Mouse (Mus musculus): ENCODE measurements around the gene Smtnl2.
"Not testable (repeated sequence)": the region's sequence is repeated elsewhere in the genome, so short reads cannot be mapped to it uniquely, and the experiment has no call there.

Gene Smtnl2

GRCm38 (mm10) chr11:72411093-72411921, at the start of gene Smtnl2:
TSS of gene Smtnl2 (minus strand) at chr11:72411713.
- peak; percentile 73 to 78 for DNase-seq

DNA sequence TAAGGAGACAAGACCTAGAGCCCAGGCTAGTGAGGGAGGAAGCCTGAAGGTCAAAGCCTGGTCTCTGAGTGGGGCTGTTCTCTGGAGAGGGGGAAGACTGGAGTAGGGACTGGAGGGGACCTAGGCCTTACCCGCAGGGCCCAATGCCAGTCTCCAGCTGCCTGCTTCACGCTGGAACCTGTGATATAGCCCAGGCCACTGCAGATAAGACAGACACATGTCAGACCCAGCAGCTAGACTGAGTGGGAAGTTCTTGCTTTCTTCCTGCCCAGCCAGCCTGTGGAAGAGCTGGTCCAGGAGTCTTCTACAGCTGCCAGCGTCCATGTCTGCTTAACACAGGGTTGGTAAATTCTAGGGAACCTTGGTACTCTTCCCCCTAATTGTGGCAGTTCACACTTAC, 47.0 kb upstream of the Smtnl2 start:
- DNase-seq = no peak

GRCm38 (mm10) chr11:72457995-72458496, 46.5 kb upstream of the Smtnl2 start:
- no peak for DNase-seq

DNA sequence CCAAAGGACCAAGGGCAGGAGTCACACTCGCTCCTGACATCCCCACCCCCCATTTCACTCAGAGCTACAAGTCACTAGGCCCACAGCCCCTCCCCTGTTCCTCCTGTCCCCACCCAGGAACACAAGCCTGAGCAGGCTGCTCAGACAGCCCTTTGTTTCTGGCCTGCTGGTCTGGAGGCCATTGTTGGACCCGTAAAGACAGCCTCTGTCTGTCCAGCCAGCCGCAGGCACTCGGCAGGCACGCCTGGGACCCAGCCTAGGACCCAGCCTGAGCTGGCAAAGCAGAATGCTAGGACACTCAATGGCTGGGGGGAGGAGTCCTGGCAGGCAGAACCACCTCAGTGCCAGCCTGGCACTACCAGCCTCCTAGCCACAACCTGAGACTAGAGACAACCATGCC, 44.2 kb upstream of the Smtnl2 start:
- DNase-seq = peak; percentile 76 to 84

DNA sequence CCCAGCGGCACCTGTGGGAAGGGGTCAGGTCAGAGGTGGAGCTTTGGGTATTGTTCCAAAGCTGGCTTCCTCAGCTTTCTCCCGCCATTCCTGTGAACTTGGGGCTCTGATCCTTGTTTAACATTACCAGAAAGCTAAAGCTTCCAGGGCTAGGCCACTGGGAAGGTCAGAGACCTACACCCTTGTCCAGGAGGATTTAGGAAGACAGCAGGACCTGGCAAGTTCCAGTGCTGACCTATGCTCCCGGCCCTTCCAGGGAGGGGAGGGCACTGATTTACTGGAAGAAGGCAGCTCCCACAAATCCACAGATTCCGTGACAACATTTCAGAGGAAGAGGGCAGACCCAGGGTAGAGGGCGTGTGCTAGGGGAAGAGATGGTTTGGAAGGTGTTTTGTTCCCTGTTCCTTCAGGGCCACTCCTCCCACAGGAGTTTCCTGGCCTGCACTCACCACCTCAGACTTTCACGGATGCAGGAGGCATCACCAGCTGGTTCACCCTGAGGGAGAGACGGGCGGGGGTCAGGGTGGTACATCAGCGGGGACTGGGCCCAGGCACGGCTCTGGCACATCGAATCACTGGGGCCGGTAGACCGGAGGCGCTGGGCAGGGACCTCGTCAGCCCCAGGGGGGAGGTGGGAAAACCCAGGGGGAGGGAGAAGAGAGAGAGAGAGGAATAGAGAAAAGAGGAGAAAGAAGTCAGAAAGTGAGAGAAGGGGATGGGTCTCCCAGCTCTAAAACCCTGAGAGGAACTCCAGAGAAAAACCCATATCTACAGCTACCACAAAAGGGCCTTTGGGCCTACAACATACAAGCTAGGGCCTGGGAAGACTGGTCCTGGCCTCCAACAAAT, 41.8 kb upstream of the Smtnl2 start:
- DNase-seq = no peak

- DNase-seq = no peak
Observed at GRCm38 (mm10) chr11:72452140-72452665, 40.7 kb upstream of the Smtnl2 start.

DNA sequence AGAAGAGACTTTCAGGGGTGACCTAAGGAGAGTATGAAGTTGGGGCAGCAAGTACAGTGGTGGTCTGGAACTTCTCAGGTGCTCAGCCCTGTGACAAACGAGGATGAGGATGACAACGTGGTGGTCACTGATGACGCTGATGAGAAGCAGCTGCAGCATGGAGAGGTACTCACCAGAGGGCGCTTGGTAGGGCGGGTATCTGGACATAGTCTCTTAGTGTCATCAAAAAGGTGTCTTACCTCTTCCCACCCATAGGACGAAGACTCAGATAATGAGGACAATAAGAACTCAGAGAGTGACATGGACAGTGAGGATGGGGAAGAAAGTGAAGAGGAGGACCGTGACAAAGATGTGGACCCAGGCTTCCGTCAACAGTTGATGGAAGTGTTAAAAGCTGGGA, 36.0 kb upstream of the Smtnl2 start:
- peak in 1 of 2 experiments; percentile 43 for DNase-seq

DNA sequence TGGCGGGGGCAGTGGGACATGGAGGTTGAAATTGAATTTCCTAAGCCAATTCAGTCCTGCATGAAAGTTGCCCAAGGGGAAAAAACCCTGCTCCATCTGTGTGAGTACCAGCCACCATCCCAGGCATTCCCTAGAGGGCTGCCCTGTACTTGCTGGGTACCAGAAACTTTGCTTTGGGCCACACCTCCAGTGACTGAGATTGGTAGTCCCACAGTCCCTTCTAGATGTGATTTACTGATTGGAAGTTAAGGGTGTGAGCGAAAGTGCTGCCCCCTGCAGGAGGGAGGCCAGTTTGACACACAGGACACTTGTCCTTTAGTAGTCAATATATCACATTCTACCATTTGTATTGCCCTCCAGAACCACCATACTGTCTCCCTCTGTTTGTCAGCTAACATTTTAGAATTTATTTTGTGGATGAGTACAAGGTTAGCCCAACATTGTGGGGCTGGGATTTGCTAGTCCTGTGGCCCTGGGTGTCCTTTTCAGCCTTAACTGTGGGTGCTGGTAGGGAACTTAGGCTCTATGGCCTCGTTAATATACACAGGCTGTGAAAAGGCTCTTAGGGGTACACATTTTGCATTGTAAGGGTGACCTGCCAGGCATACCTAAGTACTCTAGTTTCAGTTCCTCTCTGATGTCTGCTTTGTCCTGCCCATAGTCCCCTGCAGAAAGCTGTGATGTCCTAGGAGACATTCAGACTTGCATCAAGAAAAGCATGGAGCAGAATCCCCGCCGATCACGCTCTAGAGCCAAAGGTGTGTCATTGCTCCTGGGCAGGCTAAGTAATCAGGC, 35.0 kb upstream of the Smtnl2 start:
- peak; percentile 62 to 72 for DNase-seq

GRCm38 (mm10) chr11:72440965-72441664, 29.6 kb upstream of the Smtnl2 start, which contains the start of gene Mybbp1a:
TSS of gene Mybbp1a (plus strand) at chr11:72441355.
- peak; percentile 99 to 100 for DNase-seq

DNA sequence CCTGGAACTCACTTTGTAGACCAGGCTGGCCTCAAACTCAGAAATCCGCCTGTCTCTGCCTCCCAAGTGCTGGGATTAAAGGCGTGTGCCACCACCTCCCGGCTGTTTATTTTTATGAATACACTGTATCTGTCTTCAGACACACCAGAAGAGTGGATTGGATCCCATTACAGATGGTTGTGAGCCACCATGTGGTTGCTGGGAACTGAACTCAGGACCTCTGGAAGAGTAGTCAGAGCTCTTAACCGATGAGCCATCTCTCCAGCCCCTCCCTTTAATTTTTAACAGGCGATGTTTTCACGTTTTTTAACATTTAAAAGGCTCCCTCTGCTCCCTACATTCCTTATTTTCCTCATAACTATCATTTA, 29.1 kb upstream of the Smtnl2 start:
- DNase-seq = not testable (repeated sequence)

GRCm38 (mm10) chr11:72438411-72438810, 26.9 kb upstream of the Smtnl2 start:
- no peak for DNase-seq

DNA sequence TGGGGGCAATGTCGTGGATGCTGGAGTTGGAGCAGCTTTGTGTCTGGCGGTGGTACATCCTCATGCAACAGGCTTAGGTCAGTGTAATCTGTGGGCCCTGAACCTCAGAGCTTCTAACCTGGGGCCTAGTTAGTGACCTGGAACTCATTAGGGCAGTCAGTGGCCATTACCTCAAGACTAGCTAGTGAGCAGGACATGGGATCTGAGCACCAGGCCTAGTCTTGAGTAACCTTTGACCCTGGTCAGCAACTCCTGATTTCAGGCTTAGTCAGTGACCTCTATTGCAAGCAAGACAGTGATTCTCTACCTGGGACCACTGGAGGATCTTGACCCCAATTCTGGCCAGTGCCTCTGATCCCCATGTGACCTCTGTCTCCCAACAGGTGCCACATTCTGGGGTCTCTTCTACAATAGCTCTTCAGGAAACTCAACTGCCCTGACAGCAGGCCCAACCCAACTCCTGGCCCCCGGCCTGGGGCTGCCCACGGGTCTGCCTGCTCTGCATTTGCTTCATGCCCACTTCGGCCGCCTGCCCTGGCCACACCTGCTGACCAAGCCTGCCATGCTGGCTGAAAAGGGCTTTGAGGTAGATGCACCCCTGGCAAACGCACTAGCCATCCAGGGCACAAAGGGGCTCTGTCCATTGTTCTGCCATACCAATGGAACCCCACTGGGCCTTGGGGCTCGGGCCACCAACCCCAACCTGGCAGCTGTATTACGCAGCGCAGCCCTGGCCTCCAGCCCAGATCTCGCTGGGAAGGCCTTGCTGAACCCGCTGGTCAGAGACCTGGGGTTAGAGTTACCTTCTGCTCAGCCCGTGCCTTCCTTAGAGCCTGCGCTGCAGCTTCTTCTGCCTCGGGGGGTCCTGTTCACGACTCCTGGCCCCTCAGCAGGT, 25.5 kb upstream of the Smtnl2 start:
- DNase-seq = peak; percentile 58 to 70

GRCm38 (mm10) chr11:72436271-72436670, 24.8 kb upstream of the Smtnl2 start:
- peak in 1 of 2 experiments; percentile 66 for DNase-seq

DNA sequence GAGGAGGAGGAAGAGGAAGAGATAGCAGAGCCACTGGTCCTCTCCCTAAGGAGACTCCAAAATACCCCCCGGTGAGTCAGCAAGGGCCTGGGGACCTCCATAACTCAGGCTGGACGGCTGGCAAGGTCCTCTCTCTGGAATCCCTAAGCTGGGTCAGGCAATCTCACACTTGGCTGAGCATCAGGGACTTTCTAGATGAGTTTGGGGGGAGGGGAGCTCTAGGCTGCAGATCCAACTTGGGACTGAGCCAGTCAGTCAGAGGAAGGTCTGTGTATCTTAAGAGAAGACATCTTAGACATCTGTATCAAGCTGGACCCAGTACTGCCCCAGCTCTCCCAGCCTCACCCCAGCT, 24.2 kb upstream of the Smtnl2 start:
- peak in 1 of 2 experiments; percentile 46 for DNase-seq

DNA sequence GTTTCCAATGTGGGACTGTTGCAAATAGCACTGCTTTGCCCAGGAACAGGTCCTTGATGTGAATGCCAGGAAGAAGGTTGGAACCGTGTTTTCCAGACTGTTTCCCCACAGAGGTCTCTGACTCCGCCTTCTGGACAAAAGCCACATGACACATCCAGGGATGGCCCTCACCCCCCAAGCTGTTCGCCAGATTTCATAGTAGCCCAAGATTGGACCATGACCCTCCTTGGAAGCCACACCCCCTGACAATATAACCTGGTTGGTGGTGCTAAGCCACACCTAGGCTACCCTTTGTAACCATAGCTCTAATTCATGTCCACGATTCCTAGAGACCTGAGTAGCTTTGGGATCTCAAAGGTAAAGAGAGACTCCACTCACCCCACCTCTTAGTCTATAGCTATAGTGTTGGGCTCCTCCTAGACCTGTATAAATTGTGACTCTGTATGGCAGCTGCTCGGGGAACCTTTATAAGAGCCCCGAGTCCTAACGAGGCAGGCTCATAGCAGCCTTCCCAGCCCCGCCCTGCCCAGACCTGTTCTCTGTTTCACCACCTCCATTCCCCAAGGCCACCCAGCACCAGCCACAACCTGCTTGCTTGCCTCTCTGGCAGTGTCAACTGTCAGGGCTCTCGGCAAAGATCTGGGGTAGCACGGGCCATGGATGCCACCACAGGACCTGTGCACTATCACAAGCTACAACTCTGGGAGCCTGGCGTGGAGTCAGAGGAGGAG, 23.6 kb upstream of the Smtnl2 start, which contains the start of gene Ggt6:
Ggt6 (plus strand) TSS at position 564 of the 731 bp plus-strand sequence.
- peak; percentile 55 to 57 for DNase-seq

DNA sequence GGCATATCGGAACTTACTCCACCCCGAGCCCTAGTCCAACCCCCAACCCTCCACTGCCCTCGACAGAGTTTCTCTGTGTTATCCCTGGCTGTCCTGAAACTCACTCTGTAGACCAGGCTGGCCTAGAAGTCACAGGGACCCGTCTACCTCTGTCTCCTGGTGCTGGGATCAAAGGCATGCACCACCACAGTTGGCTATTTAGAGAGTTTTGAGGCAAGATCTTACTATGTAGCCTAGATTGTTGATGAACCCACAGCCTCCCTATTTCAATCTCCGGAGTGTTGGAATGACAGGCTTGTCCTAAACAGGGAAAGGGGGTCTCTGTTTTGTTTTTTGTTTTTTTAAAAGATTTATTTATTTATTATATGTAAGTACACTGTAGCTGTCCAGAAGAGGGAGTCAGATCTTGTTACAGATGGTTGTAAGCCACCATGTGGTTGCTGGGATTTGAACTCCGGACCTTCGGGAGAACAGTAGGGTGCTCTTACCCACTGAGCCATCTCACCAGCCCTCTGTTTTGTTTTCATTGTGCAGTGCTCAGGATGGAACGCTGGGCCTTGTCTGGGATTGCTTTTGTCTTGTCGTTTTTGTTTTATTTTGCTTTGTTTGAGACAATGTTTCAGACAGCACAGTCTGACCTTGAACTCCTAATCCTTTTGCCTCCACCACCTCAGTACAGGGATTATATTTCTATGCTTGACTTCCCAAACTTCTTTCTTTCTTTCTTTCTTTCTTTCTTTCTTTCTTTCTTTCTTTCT, 19.0 kb upstream of the Smtnl2 start:
- DNase-seq = not testable (repeated sequence)

DNA sequence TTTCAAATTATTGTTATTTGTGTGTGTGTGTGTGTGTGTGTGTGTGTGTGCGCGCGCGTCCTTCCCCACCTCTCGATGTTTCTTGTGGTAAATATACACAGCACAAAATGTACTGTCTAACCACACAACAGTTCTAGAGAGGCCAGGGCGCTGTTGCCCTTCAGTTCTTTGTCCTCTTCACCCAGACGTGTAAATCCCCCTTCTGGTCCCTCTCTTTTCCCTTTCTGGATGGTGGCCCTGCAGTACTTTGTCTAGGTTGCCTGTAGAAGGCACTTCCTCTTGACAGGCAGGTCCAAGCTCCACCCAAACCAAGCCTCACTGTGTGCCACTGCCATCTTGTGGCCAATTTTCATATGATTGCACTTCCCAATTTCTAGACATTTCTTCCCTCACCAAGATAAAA, 17.8 kb upstream of the Smtnl2 start:
- DNase-seq = peak; percentile 86 to 88

- DNase-seq = peak; percentile 92 to 93
Observed at GRCm38 (mm10) chr11:72428694-72429093, 17.2 kb upstream of the Smtnl2 start.

DNA sequence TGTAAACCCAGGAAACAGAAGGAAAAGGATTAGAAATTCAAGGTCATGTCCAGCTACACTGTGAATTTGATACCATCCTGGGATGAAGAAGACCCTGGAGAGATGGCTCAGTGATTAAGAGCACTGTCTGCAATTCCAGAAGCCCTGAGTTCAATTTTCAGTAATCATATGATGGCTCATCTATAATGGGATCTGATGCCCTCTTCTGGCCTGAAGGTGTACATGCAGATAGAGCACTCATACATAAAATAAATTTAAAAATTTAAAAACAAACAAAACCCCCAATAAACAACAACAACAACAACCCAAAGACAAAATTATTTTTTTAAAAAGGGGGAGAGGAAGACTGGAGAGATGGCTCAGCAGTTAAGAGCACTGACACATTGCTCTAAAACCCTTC, 15.4 kb upstream of the Smtnl2 start:
- DNase-seq = no peak

All from cerebellum, postnatal 10 days (tissue).